ENCODE assay signal across 1 mouse cellular context in the genomic region with DNA sequence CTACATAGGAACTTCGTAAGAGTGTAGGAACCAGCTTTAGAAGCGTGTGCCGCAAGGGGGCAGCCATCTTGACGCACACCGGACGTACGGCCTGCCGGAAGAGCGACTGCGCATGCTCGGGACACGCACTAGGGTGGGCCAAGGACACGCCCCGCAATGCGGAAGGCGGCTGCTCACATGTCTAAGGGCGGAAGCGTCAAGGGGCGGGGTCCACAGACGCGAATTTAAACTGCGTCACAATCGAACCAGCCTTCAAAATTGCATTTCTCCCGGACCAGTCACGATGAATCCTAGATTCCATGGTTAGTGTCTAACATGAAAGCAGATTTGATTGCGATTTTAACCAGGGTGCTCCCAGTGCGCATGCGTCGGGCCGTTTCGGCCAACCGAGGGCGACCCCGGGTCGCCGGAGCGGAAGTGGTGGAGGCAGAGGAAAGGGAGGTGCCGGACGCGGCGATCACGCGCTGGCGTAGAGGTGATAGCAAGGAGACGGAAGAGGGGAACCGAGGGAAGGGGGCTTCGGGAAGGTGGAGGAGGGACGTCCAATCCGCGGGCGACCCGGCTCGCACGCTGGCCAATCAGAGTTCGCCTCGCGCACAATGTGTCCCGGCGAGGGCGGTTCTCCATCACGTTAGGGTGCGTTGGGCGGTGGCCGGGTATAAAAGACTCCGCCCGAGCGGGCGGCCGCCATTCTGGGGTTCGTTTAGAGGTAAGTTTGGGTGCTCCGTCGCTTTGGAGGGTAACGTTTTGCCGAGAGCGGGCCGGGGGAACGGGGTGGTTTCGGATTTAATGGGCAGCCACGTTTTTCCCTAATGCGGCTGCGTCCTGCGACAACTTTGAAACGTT.
TF ChIP-seq lines count a peak whose summit lies in the region.

A gene (minus strand): TSS at position 93 of the 846 bp plus-strand sequence.
A gene (plus strand): TSS at position 138 of the 846 bp plus-strand sequence.

TF ChIP-seq in CH12.LX, 34 proteins besides CTCF, POLR2A, EP300 and RAD21 (continued from another document):
- TF ChIP-seq POLR2AphosphoS2 (IDR thresholded peaks at IDR 0.05; ENCODE audit: low read depth, low read length) = no peak; the same call in 1 of the 2 replicates
- 0 out of 2 replicates have a peak, but pooled peaks have one; percentile 31 for TF ChIP-seq ETS1 (conservative IDR thresholded peaks at IDR 0.05; ENCODE audit: low read depth, low read length)
- no peak for TF ChIP-seq ZKSCAN1 (IDR thresholded peaks at IDR 0.05; ENCODE audit: borderline replicate concordance, low read depth, low read length)
- peak; percentile 98 for TF ChIP-seq TBP (conservative IDR thresholded peaks at IDR 0.05; ENCODE audit: low read depth, low read length)
- TF ChIP-seq ZC3H11A (IDR thresholded peaks at IDR 0.05; ENCODE audit: low read depth, low read length) = no peak
- TF ChIP-seq USF2 (conservative IDR thresholded peaks at IDR 0.05; ENCODE audit: low read depth, low read length) = peak; percentile 28; the same call in 1 of the 2 replicates
- no peak for TF ChIP-seq JUND (conservative IDR thresholded peaks at IDR 0.05; ENCODE audit: low read depth, low read length)
- no peak for TF ChIP-seq RCOR1 (conservative IDR thresholded peaks at IDR 0.05; ENCODE audit: low read depth, low read length)
- TF ChIP-seq GABPA (IDR thresholded peaks at IDR 0.05; ENCODE audit: insufficient replicate concordance, low read depth, low read length) = no peak
- TF ChIP-seq NRF1 (IDR thresholded peaks at IDR 0.05; ENCODE audit: low read depth, low read length) = peak; percentile 89
- peak; percentile 97 for TF ChIP-seq MXI1 (IDR thresholded peaks at IDR 0.05; ENCODE audit: low read depth, low read length)
- peak; percentile 79 for TF ChIP-seq MAZ (IDR thresholded peaks at IDR 0.05; ENCODE audit: low read depth, low read length)
- TF ChIP-seq HCFC1 (IDR thresholded peaks at IDR 0.05; ENCODE audit: low read depth, low read length) = peak; percentile 80
- TF ChIP-seq ZNF384 (IDR thresholded peaks at IDR 0.05; ENCODE audit: low read depth, low read length) = no peak
- peak; percentile 99 for TF ChIP-seq NELFE (IDR thresholded peaks at IDR 0.05; ENCODE audit: low read depth, low read length)
- peak; percentile 63 for TF ChIP-seq MEF2A (IDR thresholded peaks at IDR 0.05; ENCODE audit: borderline replicate concordance, low read depth, low read length)
- peak; percentile 53; the same call in 1 of the 2 replicates for TF ChIP-seq IRF4 (IDR thresholded peaks at IDR 0.05; ENCODE audit: low read depth, low read length)
- peak; percentile 97 for TF ChIP-seq TCF12 (IDR thresholded peaks at IDR 0.05; ENCODE audit: low read depth, low read length)
- peak; percentile 73; the same call in 1 of the 2 replicates for TF ChIP-seq KAT2A (IDR thresholded peaks at IDR 0.05; ENCODE audit: insufficient replicate concordance, low read length)
- peak; percentile 11; the same call in 1 of the 2 replicates for TF ChIP-seq CHD1 (IDR thresholded peaks at IDR 0.05; ENCODE audit: low read depth, low read length)
- TF ChIP-seq E2F4 (IDR thresholded peaks at IDR 0.05; ENCODE audit: insufficient replicate concordance, low read depth, low read length) = 0 out of 2 replicates have a peak, but pooled peaks have one; percentile 70
- 0 out of 2 replicates have a peak, but pooled peaks have one; percentile 26 for TF ChIP-seq MAFK (IDR thresholded peaks at IDR 0.05; ENCODE audit: insufficient replicate concordance, low read length)
- peak; percentile 45 for TF ChIP-seq BHLHE40 (IDR thresholded peaks at IDR 0.05; ENCODE audit: low read depth, low read length)
- peak; percentile 95 for TF ChIP-seq SIN3A (IDR thresholded peaks at IDR 0.05; ENCODE audit: low read length)
- peak; percentile 59 for TF ChIP-seq USF1 (IDR thresholded peaks at IDR 0.05; ENCODE audit: low read depth, low read length)
- peak; percentile 97 for TF ChIP-seq ZMIZ1 (IDR thresholded peaks at IDR 0.05; ENCODE audit: low read depth, low read length)
- peak; percentile 95 for TF ChIP-seq MAX (IDR thresholded peaks at IDR 0.05; ENCODE audit: low read length)
- no peak for TF ChIP-seq PAX5 (IDR thresholded peaks at IDR 0.05; ENCODE audit: low read length)
